Mouse (Mus musculus) subcutaneous adipose tissue, adult 2 months (tissue): Measurements from ENCODE around the gene Olfml2b. TPM values are rescaled to one million over a fixed set of nuclear protein-coding genes. Genes with fewer than 3 reads are reported as not detected.

Experiments used
- polyA plus RNA-seq: library from polyadenylated mRNA; depleted of rRNA; stranded (reverse); fragments of >200 nt; gene quantifications from 2 replicates; pipeline ENCODE4 v1.2.3, GENCODE M21; 2012; ENCODE audit warnings: low replicate concordance; rRNA removed

The Olfml2b gene
- 26.7 and 34.6 TPM in 2 replicates for polyA plus RNA-seq

GRCm38 (mm10) chr1:170644255-170645205 lies at the start of gene Olfml2b:
Olfml2b (plus strand) TSS chr1:170644532.

Other genes with a start within 250 kb of the Olfml2b start
- gene Nos1ap, start 54.7 kb upstream of the Olfml2b start, polyA plus RNA-seq, result 10.2 and 15.5 TPM in 2 replicates
- 16.3 and 17.5 TPM in 2 replicates for gene Atf6, start 223.2 kb downstream of the Olfml2b start, polyA plus RNA-seq
- gene Gm26620, start 240.5 kb downstream of the Olfml2b start, polyA plus RNA-seq, result 0.75 and 1.2 TPM in 2 replicates
- 10.4 and 24.2 TPM in 2 replicates for gene Dusp12, start 241.0 kb downstream of the Olfml2b start, polyA plus RNA-seq